Mouse (Mus musculus): Measurements from ENCODE around the gene Zfp385c. TPM values are rescaled to one million over a fixed set of nuclear protein-coding genes. Genes with fewer than 3 reads are reported as not detected.
A peak's percentile ranks its signal among the peaks of the same experiment; 100 is the strongest.

The Zfp385c gene
- polyA plus RNA-seq, 1 experiment from 2014 or later, result 0.20 TPM

DNA sequence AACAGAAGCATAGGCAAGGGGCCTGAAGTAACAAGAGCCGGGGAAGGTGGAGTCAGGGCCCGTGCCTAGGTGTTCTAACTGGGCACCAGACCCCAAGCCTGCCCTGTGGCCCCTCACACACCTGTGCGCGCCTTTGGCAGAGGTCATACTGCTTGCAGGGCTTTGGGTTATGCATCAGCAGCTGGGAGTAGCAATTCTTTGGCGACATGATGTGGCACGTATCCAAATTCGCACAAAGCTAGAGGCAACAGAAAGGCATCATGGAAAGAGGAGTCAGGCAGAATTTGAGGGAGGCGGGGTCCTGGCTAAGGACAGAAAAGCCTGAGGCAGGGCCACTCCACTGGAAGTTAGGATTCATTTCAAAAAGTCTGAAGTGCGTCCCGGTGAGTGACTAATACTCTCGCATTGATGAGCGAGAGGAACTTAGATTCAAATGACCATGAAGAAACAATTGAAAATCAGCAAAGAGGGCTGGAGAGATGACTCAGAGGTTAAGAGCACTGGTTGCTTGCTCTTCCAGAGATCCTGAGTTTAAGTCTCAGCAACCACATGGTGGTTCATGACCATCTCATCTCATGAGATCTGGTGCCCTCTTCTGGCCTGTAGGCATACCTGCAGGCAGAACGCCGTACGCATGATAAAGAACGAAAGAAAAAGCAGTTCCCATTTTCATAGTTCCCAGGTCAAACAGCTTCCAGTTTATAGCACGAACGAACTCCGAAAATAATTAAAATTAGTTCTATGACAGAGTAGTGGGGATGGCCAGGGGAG lies 10.0 kb upstream of the Zfp385c start:
- H3K9ac ChIP-seq, result no peak overlapping the region
- H3K4me2 ChIP-seq (replicated peaks), result peak overlapping the region; percentile 44
- no peaks in the 10 kb centered on the region for H3K9me3 ChIP-seq
- no peak overlapping the region for H3K4me3 ChIP-seq
- WGBS, result 39% methylated on average over 19 of the region's 19 CpGs
- H3K4me1 ChIP-seq, result 0 out of 2 replicates have a peak, but pooled peaks cover 4% of the 10 kb centered on the region
- no peak overlapping the region for H3K27ac ChIP-seq
- no peak for ATAC-seq (ENCODE audit: low FRiP score, low read depth)
- H3K36me3 ChIP-seq, result peaks cover 30% of the 10 kb centered on the region
- H3K27me3 ChIP-seq (replicated peaks), result no peaks in the 10 kb centered on the region

DNA sequence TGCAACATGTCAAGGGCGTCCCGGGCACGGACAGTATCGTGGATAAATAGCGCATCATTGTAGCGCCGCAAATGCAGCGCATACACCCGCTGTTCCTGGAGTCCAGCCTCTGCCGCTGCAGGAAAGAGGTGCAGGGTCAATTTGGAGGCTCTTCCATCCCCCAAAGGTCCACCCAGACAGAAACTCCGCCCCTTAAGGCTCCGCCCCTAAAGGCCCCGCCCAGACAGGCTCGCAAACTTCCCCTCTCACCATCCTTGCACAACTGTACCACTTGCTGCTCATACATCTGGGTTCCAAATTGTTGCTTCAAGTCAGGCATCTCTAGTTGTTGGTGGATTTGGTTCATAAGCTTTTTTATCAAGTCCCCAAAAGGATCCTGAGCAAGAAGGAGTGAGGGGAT lies 9.0 kb upstream of the Zfp385c start:
- H3K36me3 ChIP-seq, result peaks cover 21% of the 10 kb centered on the region
- 0 out of 2 replicates have a peak, but pooled peaks cover 4% of the 10 kb centered on the region for H3K4me1 ChIP-seq
- no peak for ATAC-seq (ENCODE audit: low FRiP score, low read depth)
- no peak overlapping the region for H3K4me3 ChIP-seq
- peak overlapping the region; percentile 46 for H3K4me2 ChIP-seq (replicated peaks)
- 0 out of 2 replicates have a peak overlapping the region, but pooled peaks have one; percentile 5 for H3K9ac ChIP-seq
- H3K27ac ChIP-seq, result no peak overlapping the region
- WGBS, result 3% methylated on average over 14 of the region's 14 CpGs
- H3K9me3 ChIP-seq, result no peaks in the 10 kb centered on the region
- H3K27me3 ChIP-seq (replicated peaks), result no peaks in the 10 kb centered on the region

DNA sequence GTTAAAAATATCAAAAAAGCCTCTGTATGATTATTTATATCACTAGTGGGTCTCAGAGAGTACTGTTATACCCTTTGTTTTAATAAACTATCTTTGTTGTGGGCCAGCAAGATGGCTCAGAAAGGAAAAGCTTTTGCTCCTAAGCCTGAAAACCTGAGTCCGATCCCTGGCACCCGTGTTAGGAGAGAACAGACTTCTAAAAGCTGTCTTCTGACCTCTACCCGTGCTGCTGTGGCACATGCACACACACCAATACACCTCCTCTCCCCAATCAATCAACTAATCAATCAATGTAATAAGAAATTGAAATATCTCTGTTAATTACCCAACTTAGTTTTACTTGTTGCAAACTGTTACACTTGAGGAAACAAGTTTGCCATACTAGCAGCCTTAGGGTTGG lies 8.5 kb upstream of the Zfp385c start:
- Histone ChIP-seq H3K9me3 (no peaks in the 10 kb centered on the region), H3K27me3 (replicated peaks) (no peaks in the 10 kb centered on the region), H3K4me3 (no peak overlapping the region), H3K27ac (no peak overlapping the region), H3K36me3 (peaks cover 15% of the 10 kb centered on the region), H3K9ac (0 out of 2 replicates have a peak overlapping the region, but pooled peaks have one; percentile 5), H3K4me2 (replicated peaks) (peak overlapping the region; percentile 46; the same call in 1 of the 2 replicates), H3K4me1 (0 out of 2 replicates have a peak, but pooled peaks cover 4% of the 10 kb centered on the region)
- 75% methylated on average over 3 of the region's 3 CpGs for WGBS
- ATAC-seq (ENCODE audit: low FRiP score, low read depth), result no peak

DNA sequence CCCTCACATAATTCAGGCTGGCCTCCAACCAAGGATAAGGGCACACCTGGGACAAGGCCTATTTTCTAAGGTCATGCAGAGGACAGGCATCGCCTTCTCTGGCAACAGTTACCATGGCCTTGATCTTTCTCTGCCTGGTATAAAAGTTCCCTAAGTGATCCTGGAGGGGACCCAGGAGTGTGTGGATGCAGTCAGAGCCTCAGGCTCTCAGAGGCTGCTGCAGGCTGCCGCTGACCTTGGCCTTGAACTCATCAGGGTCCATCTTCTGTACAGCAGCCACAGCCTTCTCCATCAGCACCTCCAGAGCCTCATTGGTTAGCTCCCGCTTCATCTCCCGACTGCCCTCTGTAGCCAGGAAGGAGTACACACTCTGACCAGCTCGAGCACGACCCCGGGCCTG lies 5.7 kb upstream of the Zfp385c start:
- Histone ChIP-seq H3K27ac (no peak overlapping the region), H3K9ac (no peak overlapping the region), H3K4me1 (0 out of 2 replicates have a peak, but pooled peaks cover 4% of the 10 kb centered on the region), H3K36me3 (no peaks in the 10 kb centered on the region), H3K4me2 (replicated peaks) (no peak overlapping the region), H3K9me3 (no peaks in the 10 kb centered on the region), H3K4me3 (no peak overlapping the region), H3K27me3 (replicated peaks) (0 out of 2 replicates have a peak, but pooled peaks cover 8% of the 10 kb centered on the region)
- no peak for ATAC-seq (ENCODE audit: low FRiP score, low read depth)
- WGBS, result 71% methylated on average over 7 of the region's 7 CpGs

DNA sequence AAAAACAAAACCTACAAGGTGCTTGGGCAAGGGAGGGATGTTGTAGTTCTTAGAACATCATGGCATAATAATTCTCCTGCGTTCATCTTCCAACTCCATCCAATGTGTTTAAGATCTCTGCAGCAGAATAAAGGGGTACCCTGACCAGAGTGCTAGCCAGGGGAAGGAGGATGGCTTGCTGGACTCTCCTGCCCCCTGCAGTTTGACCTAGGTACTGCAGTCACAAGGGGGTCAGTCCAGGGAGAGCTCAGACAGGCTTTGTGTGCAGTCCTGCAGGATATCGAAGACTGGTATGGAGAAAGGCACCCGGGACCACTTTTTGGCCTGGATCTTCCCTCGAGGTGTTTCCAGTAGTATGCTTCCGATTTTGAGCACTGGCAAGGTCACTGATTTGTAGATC lies 2.7 kb upstream of the Zfp385c start:
- no peak overlapping the region for H3K4me3 ChIP-seq
- no peak overlapping the region for H3K4me2 ChIP-seq (replicated peaks)
- no peaks in the 10 kb centered on the region for H3K9me3 ChIP-seq
- H3K27me3 ChIP-seq (replicated peaks), result peaks cover 32% of the 10 kb centered on the region
- no peak overlapping the region for H3K27ac ChIP-seq
- no peak overlapping the region for H3K9ac ChIP-seq
- H3K36me3 ChIP-seq, result no peaks in the 10 kb centered on the region
- 48% methylated on average over 5 of the region's 5 CpGs for WGBS
- ATAC-seq (ENCODE audit: low FRiP score, low read depth), result no peak
- peaks cover 9% of the 10 kb centered on the region for H3K4me1 ChIP-seq

DNA sequence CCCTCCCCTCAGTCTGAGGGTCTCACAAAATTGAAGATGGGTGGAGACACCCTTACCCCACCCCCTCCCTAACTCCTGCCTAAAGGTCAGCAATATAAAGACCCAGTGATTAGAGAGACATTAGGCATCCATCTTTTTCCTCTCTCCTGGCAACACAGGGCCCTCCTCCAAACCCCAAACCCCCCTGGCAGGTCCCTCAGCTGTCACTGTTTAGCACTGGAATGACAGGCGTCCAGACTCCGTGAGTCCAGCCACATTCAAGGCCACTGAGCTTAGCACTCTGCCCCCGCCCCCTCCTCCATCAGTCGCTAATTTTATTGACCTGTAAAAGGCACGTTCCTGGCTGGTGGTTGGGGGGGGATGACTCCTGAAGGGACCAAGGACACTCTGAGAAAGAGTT lies 899 bp upstream of the Zfp385c start:
- Histone ChIP-seq H3K27me3 (replicated peaks) (peaks cover 32% of the 10 kb centered on the region), H3K4me3 (no peak overlapping the region), H3K36me3 (no peaks in the 10 kb centered on the region), H3K9ac (no peak overlapping the region), H3K27ac (no peak overlapping the region), H3K4me1 (peaks cover 9% of the 10 kb centered on the region), H3K4me2 (replicated peaks) (no peak overlapping the region), H3K9me3 (no peaks in the 10 kb centered on the region)
- no peak for ATAC-seq (ENCODE audit: low FRiP score, low read depth)
- WGBS, result 11% methylated on average over 5 of the region's 5 CpGs

DNA sequence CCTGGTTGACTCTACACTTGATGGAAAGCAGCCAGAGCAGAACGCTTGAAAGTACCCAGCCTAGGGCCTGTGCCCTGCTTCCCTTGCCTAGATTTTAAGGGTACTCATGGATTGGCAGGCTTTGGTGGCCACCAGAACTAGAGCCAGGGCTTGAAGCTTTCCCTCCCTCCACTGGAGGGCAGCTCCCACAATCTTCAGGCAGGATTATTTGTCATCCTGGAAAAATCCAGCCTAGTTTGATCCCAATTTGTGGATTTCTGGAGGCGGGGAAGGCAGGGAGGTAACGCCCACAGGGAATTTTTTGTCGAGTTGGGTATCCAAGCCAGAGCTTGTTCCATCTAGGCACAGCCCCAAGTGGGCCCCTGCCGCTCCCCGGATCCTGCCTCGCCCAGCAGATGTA lies 1.9 kb downstream of the Zfp385c start:
- peaks cover 9% of the 10 kb centered on the region for H3K4me1 ChIP-seq
- no peaks in the 10 kb centered on the region for H3K36me3 ChIP-seq
- H3K9me3 ChIP-seq, result no peaks in the 10 kb centered on the region
- no peak for ATAC-seq (ENCODE audit: low FRiP score, low read depth)
- peaks cover 32% of the 10 kb centered on the region for H3K27me3 ChIP-seq (replicated peaks)
- WGBS, result 79% methylated on average over 7 of the region's 7 CpGs
- no peak overlapping the region for H3K4me3 ChIP-seq
- H3K4me2 ChIP-seq (replicated peaks), result no peak overlapping the region
- no peak overlapping the region for H3K9ac ChIP-seq
- no peak overlapping the region for H3K27ac ChIP-seq

DNA sequence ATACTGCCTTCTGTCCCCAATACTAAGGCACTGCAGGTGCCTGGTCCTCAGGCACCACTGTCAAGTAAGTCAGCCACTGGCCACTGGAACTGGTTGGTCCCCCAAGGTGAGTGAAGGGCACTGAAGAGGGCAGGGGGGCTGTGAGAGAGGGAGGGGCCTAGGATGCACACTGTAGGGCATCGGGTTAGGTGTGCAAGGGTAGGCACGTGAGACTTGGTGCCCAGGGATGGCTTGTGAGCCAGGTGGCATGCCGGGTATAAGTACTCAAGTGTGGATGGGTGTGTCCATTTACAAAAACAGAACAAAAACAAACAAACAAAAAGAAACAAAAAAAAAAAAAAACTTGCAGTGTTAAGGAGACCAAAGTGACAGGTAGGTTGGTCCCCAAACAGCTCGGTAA lies 3.8 kb downstream of the Zfp385c start:
- 81% methylated on average over 4 of the region's 4 CpGs for WGBS
- no peak overlapping the region for H3K27ac ChIP-seq
- ATAC-seq (ENCODE audit: low FRiP score, low read depth), result no peak
- no peak overlapping the region for H3K4me2 ChIP-seq (replicated peaks)
- H3K4me3 ChIP-seq, result no peak overlapping the region
- H3K27me3 ChIP-seq (replicated peaks), result peaks cover 29% of the 10 kb centered on the region
- H3K36me3 ChIP-seq, result no peaks in the 10 kb centered on the region
- H3K9ac ChIP-seq, result no peak overlapping the region
- no peaks in the 10 kb centered on the region for H3K9me3 ChIP-seq
- peaks cover 9% of the 10 kb centered on the region for H3K4me1 ChIP-seq

DNA sequence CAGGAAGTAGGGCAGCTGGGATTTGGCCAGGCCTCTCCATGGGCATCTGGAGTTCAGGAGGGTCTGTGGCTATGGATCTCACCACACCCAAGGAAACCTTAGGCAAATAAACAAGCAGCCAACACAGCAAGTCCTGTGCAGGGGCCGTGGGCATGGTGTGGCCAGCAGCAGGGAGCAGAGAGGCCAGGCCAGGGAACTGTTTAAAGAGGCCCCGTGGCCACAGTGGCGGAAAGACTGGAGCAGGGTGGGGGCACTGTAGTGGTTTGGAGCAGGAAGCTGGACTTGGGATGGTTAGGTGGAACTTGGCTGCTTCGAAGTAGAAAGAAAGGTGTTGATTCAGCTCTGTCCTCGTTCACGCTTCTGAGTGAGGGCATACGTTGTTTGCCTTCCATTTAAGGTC lies 5.0 kb downstream of the Zfp385c start:
- 80% methylated on average over 7 of the region's 7 CpGs for WGBS
- Histone ChIP-seq H3K4me2 (replicated peaks) (no peak overlapping the region), H3K9me3 (no peaks in the 10 kb centered on the region), H3K27me3 (replicated peaks) (peaks cover 18% of the 10 kb centered on the region), H3K4me1 (peaks cover 7% of the 10 kb centered on the region), H3K27ac (no peak overlapping the region), H3K4me3 (no peak overlapping the region), H3K9ac (no peak overlapping the region), H3K36me3 (no peaks in the 10 kb centered on the region)
- no peak for ATAC-seq (ENCODE audit: low FRiP score, low read depth)

DNA sequence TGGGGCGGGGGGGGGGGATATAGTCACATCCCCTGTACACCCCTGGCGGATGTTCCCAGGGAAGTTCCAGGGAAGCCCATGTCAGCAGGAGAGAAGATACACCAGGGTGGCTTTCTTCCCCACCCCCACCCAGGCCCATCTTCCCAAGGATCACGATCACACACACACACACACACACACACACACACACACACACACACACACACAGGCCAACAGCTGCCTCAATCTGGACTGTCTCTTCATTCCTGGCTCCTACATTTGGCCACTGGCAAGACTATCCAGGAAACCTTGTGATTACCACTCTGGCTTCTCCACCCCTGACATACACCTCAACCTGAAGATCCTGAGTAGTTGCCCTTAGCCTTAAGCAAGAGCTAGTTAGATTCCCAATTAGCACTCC lies 6.9 kb downstream of the Zfp385c start:
- H3K27me3 ChIP-seq (replicated peaks), result no peaks in the 10 kb centered on the region
- H3K9me3 ChIP-seq, result no peaks in the 10 kb centered on the region
- H3K36me3 ChIP-seq, result no peaks in the 10 kb centered on the region
- H3K9ac ChIP-seq, result no peak overlapping the region
- 81% methylated on average over 3 of the region's 3 CpGs for WGBS
- H3K4me1 ChIP-seq, result no peaks in the 10 kb centered on the region
- ATAC-seq (ENCODE audit: low FRiP score, low read depth), result no peak
- H3K27ac ChIP-seq, result no peak overlapping the region
- no peak overlapping the region for H3K4me3 ChIP-seq
- no peak overlapping the region for H3K4me2 ChIP-seq (replicated peaks)

DNA sequence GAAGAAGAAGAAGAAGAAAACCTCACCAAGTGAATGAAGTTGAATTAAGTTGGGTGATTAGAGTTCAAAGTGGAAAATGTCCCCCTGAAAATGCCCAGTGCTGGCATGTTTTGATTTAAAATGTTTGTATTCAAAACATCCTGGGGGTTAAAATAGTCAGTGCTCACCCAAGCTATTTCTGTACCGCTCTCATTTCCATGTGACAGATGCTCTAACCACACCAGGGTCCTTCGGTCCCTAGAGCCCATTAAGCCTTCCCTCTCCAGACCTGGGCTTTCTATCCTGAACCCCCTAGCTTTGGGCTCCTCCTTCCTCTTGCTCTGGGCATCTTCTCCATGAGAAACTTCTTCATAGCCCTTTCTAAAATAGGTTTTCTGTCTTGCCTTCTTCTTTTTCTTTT lies 8.2 kb downstream of the Zfp385c start:
- 74% methylated on average over 2 of the region's 2 CpGs for WGBS

DNA sequence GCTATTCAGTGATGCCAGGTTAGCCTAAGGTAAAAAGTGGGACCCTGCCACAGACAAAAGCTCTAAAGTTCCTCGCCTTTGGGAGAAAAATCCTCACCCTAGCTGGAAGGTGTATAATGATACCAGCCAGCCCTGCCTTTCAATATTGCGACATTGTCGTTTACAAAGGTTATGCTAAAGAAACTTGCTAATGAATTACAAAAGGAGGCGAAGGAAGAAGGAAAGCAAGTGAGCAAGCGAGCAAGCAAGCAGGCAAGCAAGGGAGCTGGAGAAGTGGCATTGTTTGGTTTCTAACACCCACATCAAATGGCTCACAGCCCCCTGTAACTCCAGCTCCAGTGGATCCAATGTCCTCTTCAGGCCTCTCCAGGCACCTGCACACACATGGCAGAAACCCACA lies 9.7 kb downstream of the Zfp385c start:
- no peaks in the 10 kb centered on the region for H3K9me3 ChIP-seq
- no peaks in the 10 kb centered on the region for H3K36me3 ChIP-seq
- no peak overlapping the region for H3K4me3 ChIP-seq
- H3K27ac ChIP-seq, result no peak overlapping the region
- 71% methylated on average over 5 of the region's 5 CpGs for WGBS
- ATAC-seq (ENCODE audit: low FRiP score, low read depth), result no peak
- no peak overlapping the region for H3K9ac ChIP-seq
- H3K4me1 ChIP-seq, result no peaks in the 10 kb centered on the region
- H3K27me3 ChIP-seq (replicated peaks), result no peaks in the 10 kb centered on the region
- no peak overlapping the region for H3K4me2 ChIP-seq (replicated peaks)

More for the DNA sequence above, 8.2 kb downstream of the Zfp385c start:
- H3K4me2 ChIP-seq (replicated peaks), result no peak overlapping the region
- no peak overlapping the region for H3K4me3 ChIP-seq
- no peak overlapping the region for H3K27ac ChIP-seq
- H3K9me3 ChIP-seq, result no peaks in the 10 kb centered on the region
- H3K9ac ChIP-seq, result no peak overlapping the region
- no peaks in the 10 kb centered on the region for H3K4me1 ChIP-seq
- no peaks in the 10 kb centered on the region for H3K27me3 ChIP-seq (replicated peaks)
- no peak for ATAC-seq (ENCODE audit: low FRiP score, low read depth)
- no peaks in the 10 kb centered on the region for H3K36me3 ChIP-seq

DNA sequence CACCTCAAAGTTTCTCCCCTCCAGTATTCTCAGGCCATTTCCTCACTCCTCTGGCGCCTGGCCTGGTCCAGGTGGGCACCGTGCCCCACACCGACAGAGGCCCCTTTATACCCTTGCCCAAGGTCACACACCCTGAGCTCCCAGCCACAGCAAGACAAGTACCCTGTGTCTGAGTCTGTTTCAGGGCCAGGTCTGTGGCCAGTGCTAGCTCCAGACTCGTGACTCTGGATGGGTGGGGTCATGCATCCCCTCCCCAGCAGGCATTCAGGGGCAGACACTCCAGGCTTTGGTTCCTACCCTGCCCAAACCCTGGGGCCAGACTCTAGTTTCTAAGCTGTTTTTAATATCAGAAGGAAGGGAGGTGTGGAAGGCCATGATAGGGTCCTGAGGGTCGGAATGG lies 10.4 kb downstream of the Zfp385c start:
- no peak overlapping the region for H3K9ac ChIP-seq
- H3K27me3 ChIP-seq (replicated peaks), result no peaks in the 10 kb centered on the region
- no peak for ATAC-seq (ENCODE audit: low FRiP score, low read depth)
- H3K9me3 ChIP-seq, result no peaks in the 10 kb centered on the region
- no peak overlapping the region for H3K4me2 ChIP-seq (replicated peaks)
- H3K27ac ChIP-seq, result no peak overlapping the region
- no peaks in the 10 kb centered on the region for H3K4me1 ChIP-seq
- 83% methylated on average over 5 of the region's 5 CpGs for WGBS
- no peak overlapping the region for H3K4me3 ChIP-seq
- no peaks in the 10 kb centered on the region for H3K36me3 ChIP-seq

Measured in neural tube, embryonic 12.5 days (tissue).